Mouse (Mus musculus): ENCODE measurements around the gene Dhx40.

Dhx40 gene

GRCm38 (mm10) chr11:86807505-86807989 lies at the start of gene Dhx40:
Gene Dhx40, minus strand, starts transcription at chr11:86807746.
- in situ Hi-C loops (cut with MseI, MboI), result no loop called here

GRCm38 (mm10) chr11:86855639-86856425 lies 48.3 kb upstream of the Dhx40 start:
- in situ Hi-C loops (cut with MseI, MboI), result no loop called here

- in situ Hi-C loops (cut with MseI, MboI), result no loop called here
Observed at GRCm38 (mm10) chr11:86853081-86853480, 45.5 kb upstream of the Dhx40 start.

GRCm38 (mm10) chr11:86852534-86853054 lies 45.0 kb upstream of the Dhx40 start:
- in situ Hi-C loops (cut with MseI, MboI), result no loop called here

- in situ Hi-C loops (cut with MseI, MboI), result no loop called here
Observed at GRCm38 (mm10) chr11:86851714-86852533, 44.4 kb upstream of the Dhx40 start.

- in situ Hi-C loops (cut with MseI, MboI), result no loop called here
Observed at GRCm38 (mm10) chr11:86851234-86851671, 43.7 kb upstream of the Dhx40 start.

- in situ Hi-C loops (cut with MseI, MboI), result no loop called here
Observed at GRCm38 (mm10) chr11:86843831-86844230, 36.3 kb upstream of the Dhx40 start.

GRCm38 (mm10) chr11:86841261-86841660 lies 33.7 kb upstream of the Dhx40 start:
- in situ Hi-C loops (cut with MseI, MboI), result no loop called here

- in situ Hi-C loops (cut with MseI, MboI), result no loop called here
Observed at GRCm38 (mm10) chr11:86840511-86841154, 33.1 kb upstream of the Dhx40 start.

GRCm38 (mm10) chr11:86839716-86840447 lies 32.3 kb upstream of the Dhx40 start:
- in situ Hi-C loops (cut with MseI, MboI), result no loop called here

- in situ Hi-C loops (cut with MseI, MboI), result no loop called here
Observed at GRCm38 (mm10) chr11:86838792-86839191, 31.2 kb upstream of the Dhx40 start.

GRCm38 (mm10) chr11:86836366-86836765 lies 28.8 kb upstream of the Dhx40 start:
- in situ Hi-C loops (cut with MseI, MboI), result no loop called here

GRCm38 (mm10) chr11:86834628-86835338 lies 27.2 kb upstream of the Dhx40 start:
- in situ Hi-C loops (cut with MseI, MboI), result no loop called here

- in situ Hi-C loops (cut with MseI, MboI), result no loop called here
Observed at GRCm38 (mm10) chr11:86834050-86834449, 26.5 kb upstream of the Dhx40 start.

GRCm38 (mm10) chr11:86833153-86833552 lies 25.6 kb upstream of the Dhx40 start:
- in situ Hi-C loops (cut with MseI, MboI), result no loop called here

GRCm38 (mm10) chr11:86828396-86828795 lies 20.9 kb upstream of the Dhx40 start:
- in situ Hi-C loops (cut with MseI, MboI), result no loop called here

GRCm38 (mm10) chr11:86827476-86828245 lies 20.1 kb upstream of the Dhx40 start:
- in situ Hi-C loops (cut with MseI, MboI), result no loop called here

- in situ Hi-C loops (cut with MseI, MboI), result no loop called here
Observed at GRCm38 (mm10) chr11:86824433-86824832, 16.9 kb upstream of the Dhx40 start.

GRCm38 (mm10) chr11:86822531-86822930 lies 15.0 kb upstream of the Dhx40 start:
- in situ Hi-C loops (cut with MseI, MboI), result no loop called here

- in situ Hi-C loops (cut with MseI, MboI), result no loop called here
Observed at GRCm38 (mm10) chr11:86819536-86819935, 12.0 kb upstream of the Dhx40 start.
